Mouse (Mus musculus) ovary, adult 2 months (tissue): ENCODE results near the gene Rbp4. TPM values are rescaled to one million over a fixed set of nuclear protein-coding genes. Genes with fewer than 3 reads are reported as not detected.

Experiments
- polyA plus RNA-seq: library from polyadenylated mRNA; depleted of rRNA; stranded (reverse); fragments of >200 nt; gene quantifications from 2 replicates; pipeline ENCODE4 v1.2.3, GENCODE M21; 2012; rRNA removed

Rbp4 gene
- polyA plus RNA-seq, result 44.5 and 53.4 TPM in 2 replicates

DNA sequence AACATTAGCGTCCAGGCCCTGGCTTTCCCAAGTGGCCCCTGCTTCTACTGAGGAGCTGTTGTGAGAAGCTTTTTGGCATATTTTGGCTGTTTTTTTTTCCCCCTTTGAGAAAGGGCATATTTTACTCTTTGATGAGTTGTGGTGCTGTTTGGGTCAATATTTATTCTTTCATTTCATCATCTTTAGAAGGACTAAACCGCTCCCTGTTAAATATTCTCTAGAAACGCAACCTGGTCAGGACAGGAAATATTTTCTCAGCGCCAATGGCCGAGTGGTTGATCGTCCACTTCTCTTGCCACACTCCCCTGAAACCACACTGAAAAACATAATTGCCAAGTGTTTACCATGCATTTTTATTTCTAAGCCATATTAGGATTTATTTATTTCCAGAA is at the start of gene Rbp4:
Gene Rbp4 (minus strand): TSS at position 63 of the 392 bp plus-strand sequence.

GRCm38 (mm10) chr19:38132481-38132880 is 7.4 kb upstream of the Rbp4 start, which contains the start of gene Pde6c:
TSS of gene Pde6c (plus strand) at chr19:38132781.

DNA sequence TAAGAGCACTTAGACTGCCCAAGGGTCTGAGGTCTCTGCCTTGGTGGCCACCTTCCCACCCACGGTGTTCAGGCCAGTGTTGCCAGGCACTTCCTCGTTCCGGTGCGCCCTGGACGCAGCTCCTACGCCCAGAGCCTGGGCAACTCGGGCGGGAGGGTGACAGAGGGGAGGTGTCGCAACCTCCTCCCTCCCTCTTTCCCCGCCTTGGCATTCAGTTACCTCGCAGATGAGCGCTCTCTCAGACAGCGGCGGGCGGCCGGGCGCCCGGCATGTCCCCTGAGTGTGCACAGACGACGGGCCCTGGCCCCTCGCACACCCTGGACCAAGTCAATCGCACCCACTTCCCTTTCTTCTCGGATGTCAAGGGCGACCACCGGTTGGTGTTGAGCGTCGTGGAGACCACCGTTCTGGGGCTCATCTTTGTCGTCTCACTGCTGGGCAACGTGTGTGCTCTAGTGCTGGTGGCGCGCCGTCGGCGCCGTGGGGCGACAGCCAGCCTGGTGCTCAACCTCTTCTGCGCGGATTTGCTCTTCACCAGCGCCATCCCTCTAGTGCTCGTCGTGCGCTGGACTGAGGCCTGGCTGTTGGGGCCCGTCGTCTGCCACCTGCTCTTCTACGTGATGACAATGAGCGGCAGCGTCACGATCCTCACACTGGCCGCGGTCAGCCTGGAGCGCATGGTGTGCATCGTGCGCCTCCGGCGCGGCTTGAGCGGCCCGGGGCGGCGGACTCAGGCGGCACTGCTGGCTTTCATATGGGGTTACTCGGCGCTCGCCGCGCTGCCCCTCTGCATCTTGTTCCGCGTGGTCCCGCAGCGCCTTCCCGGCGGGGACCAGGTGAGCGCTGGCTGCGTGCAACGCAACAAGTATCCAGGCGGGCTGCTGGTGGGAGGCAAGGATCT is 28.0 kb downstream of the Rbp4 start, which contains the start of gene Ffar4:
Gene Ffar4 (plus strand): TSS at position 214 of the 901 bp plus-strand sequence.

Other genes with a start within 250 kb of the Rbp4 start
- gene Myof, start 81.7 kb downstream of the Rbp4 start, polyA plus RNA-seq, result 26.0 and 26.8 TPM in 2 replicates
- gene Cep55, start 70.3 kb downstream of the Rbp4 start, polyA plus RNA-seq, result 1.9 and 2.5 TPM in 2 replicates
- 4.2 and 5.5 TPM in 2 replicates for gene Ffar4, start 28.2 kb downstream of the Rbp4 start, polyA plus RNA-seq
- not detected in 2 replicates for gene Pde6c, start 7.5 kb upstream of the Rbp4 start, polyA plus RNA-seq
- 2.9 and 6.2 TPM in 2 replicates for gene Fra10ac1, start 98.9 kb upstream of the Rbp4 start, polyA plus RNA-seq
- gene Lgi1, start 139.3 kb upstream of the Rbp4 start, polyA plus RNA-seq, result 0.05 and 0.16 TPM in 2 replicates